Mouse (Mus musculus) stomach, embryonic 16.5 days (tissue): Measurements from ENCODE around the gene Kcnh7. TPM values are rescaled to one million over a fixed set of nuclear protein-coding genes. Genes with fewer than 3 reads are reported as not detected.

ENCODE experiments used
- ATAC-seq: fragments of 200-750 bp; cut with Nextera tagmentation; 2 replicates; pipeline ENCODE4 v1.8.0; 2017; ENCODE audit warnings: moderate number of reproducible peaks, moderate TSS enrichment; ENCODE audit not compliant: insufficient read depth, low FRiP score
- H3K27ac ChIP-seq: fragments of 300-500 bp; sonication (generic); 2 replicates; pipeline ENCODE4 v1.5.1; 2014; ENCODE audit warnings: low read length
- H3K27me3 ChIP-seq: fragments of 300-500 bp; sonication (generic); 2 replicates; pipeline ENCODE4 v1.6.1; 2014; ENCODE audit warnings: low read length, control low read depth, mixed read lengths; ENCODE audit not compliant: control insufficient read depth, insufficient read depth
- H3K36me3 ChIP-seq: fragments of 300-500 bp; sonication (generic); 2 replicates; pipeline ENCODE4 v1.6.1; 2014; ENCODE audit warnings: low read length; ENCODE audit not compliant: control insufficient read depth, insufficient read depth
- H3K4me1 ChIP-seq: fragments of 300-500 bp; sonication (generic); 2 replicates; pipeline ENCODE4 v1.6.1; 2014; ENCODE audit warnings: low read length, control low read depth, mixed read lengths; ENCODE audit not compliant: control insufficient read depth, insufficient read depth
- H3K4me2 ChIP-seq: fragments of 300-500 bp; sonication (generic); 2 replicates; pipeline ENCODE4 v1.6.1; 2014; ENCODE audit warnings: low read depth, low read length, mixed read lengths
- H3K4me3 ChIP-seq: fragments of 300-500 bp; sonication (generic); replicated peaks from 2 replicates; pipeline ENCODE4 v1.5.1; 2014; ENCODE audit warnings: mild to moderate bottlenecking, low read length
- H3K9ac ChIP-seq: fragments of 300-500 bp; sonication (generic); 2 replicates; pipeline ENCODE4 v1.6.1; 2014; ENCODE audit warnings: low read length
- H3K9me3 ChIP-seq: fragments of 300-500 bp; sonication (generic); replicated peaks from 2 replicates; pipeline ENCODE4 v1.6.1; 2016; ENCODE audit warnings: low read length, control low read depth; ENCODE audit not compliant: control insufficient read depth
- WGBS: fragments of 180-500 bp; shearing (Covaris S2); extraction: QIAGEN DNeasy Blood & Tissue Kit; methylation state at CpG from one replicate; pipeline ENCODE4 v1.1.7; 2014; 5-methylcytosine and 5-hydroxymethylcytosine counted together
- polyA plus RNA-seq: library from polyadenylated mRNA; unstranded; fragments of >200 nt; fragmentation: Nextera tagmentation; extraction: Ambion mirVana; gene quantifications from 2 replicates; pipeline ENCODE4 v1.2.1, GENCODE M21; 2015

The Kcnh7 gene
- polyA plus RNA-seq = 0.28 and 0.37 TPM in 2 replicates

DNA sequence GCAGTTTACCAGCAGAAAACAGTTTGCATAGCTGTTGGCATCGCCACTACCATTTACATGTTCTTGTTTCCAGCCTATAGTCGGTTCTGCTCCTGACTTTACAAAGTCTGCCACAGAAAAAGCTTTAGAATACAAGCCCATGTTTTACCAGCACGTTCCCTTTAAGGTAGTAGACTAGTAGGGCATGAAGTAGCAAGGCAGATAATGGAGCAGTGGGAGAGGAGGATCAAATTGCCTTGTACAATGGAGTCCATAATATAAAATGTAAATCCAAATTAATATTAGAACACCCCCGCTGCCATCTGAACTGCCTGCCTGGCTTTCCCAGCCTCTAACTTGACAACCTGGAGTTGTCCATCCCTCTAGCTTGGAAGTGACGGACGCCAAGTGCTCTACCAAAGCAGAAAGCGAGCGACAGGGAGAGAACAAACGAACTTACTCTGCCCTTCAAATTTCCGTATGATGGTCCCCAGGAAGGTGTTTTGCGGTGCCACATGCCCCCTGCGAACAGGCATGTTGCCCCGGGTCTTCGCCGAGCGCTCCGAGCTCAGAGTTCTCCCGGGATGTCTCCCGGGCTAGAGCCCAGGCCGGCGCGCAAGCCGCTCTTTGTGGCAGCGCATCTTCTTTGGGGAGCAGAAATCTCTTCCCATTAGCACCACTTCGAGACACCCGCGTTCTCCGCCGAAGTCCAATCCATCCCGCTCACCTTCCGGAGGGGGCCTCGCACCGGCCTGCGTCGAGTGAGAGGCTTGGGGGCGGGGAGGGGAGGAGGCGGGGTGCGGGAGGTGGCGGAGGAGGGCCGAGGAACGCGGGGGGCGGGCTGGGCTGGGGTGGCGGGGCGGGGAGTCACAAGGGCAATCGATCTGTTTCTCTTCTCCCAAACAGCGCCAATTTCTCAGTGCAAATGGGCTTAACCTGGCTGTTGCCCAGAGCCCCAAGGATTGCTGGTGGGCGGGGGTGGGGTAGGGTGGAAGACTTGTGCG is at the start of gene Kcnh7:
Kcnh7 (minus strand) TSS at position 725 of the 983 bp plus-strand sequence.
- WGBS = 2% methylated on average over 46 of the region's 49 CpGs
- H3K4me1 ChIP-seq = peaks cover 2% of the 10 kb centered on the region; the same call in 1 of the 2 replicates
- H3K36me3 ChIP-seq = no peaks in the 10 kb centered on the region
- no peak within 1 kb of the TSS for H3K27ac ChIP-seq
- peak within 1 kb of the TSS; percentile 76 for H3K4me2 ChIP-seq
- peak within 1 kb of the TSS; percentile 46 for H3K4me3 ChIP-seq
- H3K9ac ChIP-seq = no peak within 1 kb of the TSS; the same call in 1 of the 2 replicates
- ATAC-seq = peak; percentile 13; the same call in 1 of the 2 replicates
- H3K27me3 ChIP-seq = peaks cover 8% of the 10 kb centered on the region; the same call in 1 of the 2 replicates
- no peaks in the 10 kb centered on the region for H3K9me3 ChIP-seq

DNA sequence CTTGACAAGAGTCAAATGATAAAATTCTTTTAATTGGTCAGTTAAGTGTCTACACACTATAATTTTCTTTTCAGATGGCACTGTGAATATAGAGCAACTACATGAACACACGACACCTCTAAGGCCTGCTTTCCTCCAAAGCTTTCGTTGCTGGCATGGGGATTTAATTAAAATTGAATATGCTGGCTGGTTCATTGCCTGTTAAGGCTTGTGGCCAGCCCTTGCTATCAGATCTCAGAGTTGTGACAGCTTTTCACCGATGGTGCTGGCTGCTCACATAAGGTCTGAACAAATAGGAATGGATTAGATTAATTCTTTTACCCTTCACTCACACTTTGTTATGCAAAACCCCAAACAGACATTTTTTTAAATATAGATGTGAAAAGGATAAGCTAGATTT is 23.3 kb upstream of the Kcnh7 start:
- Histone ChIP-seq H3K4me3 (no peak overlapping the region), H3K9me3 (no peaks in the 10 kb centered on the region), H3K27me3 (no peaks in the 10 kb centered on the region), H3K27ac (no peak overlapping the region), H3K4me1 (no peaks in the 10 kb centered on the region), H3K9ac (no peak overlapping the region), H3K4me2 (no peak overlapping the region), H3K36me3 (no peaks in the 10 kb centered on the region)
- 68% methylated on average over 3 of the region's 3 CpGs for WGBS
- no peak for ATAC-seq

DNA sequence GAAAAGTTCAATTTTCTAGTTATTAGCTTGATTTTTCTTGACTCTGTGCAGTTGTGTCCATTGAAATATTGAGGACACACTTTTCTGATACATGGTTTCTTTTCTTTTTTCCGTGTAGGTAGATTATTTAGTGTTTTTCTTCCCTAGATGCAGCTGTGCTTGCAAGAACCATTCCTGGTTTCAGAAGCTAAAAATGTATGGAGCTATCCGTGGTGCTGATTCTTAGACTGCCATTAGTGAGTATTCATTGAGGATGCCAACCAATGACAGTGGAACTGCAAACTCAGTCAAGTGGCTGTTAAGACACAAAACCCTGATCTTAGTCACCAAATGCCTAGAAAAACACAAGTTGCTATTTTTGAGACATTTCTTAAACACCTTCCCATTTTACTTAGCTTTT is 1.9 kb upstream of the Kcnh7 start:
- Histone ChIP-seq H3K9me3 (no peaks in the 10 kb centered on the region), H3K4me2 (no peak overlapping the region), H3K9ac (no peak overlapping the region), H3K27me3 (peaks cover 8% of the 10 kb centered on the region; the same call in 1 of the 2 replicates), H3K27ac (no peak overlapping the region), H3K4me1 (peaks cover 2% of the 10 kb centered on the region; the same call in 1 of the 2 replicates), H3K4me3 (no peak overlapping the region), H3K36me3 (no peaks in the 10 kb centered on the region)
- WGBS = 1% methylated on average over 2 of the region's 2 CpGs
- ATAC-seq = no peak

DNA sequence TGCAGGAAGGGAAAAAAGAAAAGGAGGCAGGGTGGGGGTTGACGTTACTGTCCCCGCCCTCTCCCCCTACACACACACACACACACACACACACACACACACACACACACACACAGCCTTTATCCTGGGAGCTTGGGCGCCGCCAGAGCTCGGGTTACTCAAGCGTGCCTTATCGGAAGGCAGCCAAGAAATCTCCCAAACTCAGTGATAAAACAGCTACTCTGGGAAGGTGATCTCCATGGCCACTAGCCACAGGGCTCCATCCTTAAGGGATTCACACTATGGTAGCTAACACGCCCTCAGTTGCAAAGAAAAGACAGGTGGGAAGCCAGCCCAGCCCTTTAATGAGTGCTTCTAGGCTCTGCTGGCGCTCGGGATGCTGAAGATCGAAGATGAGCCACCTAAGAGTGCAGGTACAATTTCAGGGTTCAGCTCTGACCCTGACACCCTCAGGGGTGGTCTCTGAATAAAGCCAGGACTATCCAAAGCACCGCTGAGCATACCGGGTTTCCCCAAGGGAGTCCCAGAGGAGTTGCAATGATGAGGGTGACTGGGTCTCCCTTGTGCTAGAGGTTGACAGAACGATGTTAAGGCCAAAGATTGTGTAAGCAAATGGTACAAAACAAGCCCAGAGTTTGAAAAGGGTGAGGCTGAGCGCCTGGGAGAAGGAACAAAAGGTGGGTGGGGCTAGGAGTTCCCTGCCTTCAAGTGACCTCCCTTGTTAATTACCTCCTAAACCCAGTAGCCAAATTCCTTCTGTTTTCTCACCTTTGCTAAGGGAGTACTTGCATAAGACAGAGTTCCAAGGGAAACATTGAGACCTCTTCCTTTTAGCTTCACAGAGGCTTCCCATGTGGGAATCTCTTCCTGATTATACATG is 704 bp upstream of the Kcnh7 start:
- Histone ChIP-seq H3K27ac (no peak overlapping the region), H3K4me3 (peak overlapping the region; percentile 46), H3K9me3 (no peaks in the 10 kb centered on the region), H3K4me1 (peaks cover 2% of the 10 kb centered on the region; the same call in 1 of the 2 replicates), H3K4me2 (peak overlapping the region; percentile 76), H3K27me3 (peaks cover 8% of the 10 kb centered on the region; the same call in 1 of the 2 replicates), H3K9ac (no peak overlapping the region), H3K36me3 (no peaks in the 10 kb centered on the region)
- 2% methylated on average over 13 of the region's 15 CpGs for WGBS
- peak; percentile 33 for ATAC-seq

DNA sequence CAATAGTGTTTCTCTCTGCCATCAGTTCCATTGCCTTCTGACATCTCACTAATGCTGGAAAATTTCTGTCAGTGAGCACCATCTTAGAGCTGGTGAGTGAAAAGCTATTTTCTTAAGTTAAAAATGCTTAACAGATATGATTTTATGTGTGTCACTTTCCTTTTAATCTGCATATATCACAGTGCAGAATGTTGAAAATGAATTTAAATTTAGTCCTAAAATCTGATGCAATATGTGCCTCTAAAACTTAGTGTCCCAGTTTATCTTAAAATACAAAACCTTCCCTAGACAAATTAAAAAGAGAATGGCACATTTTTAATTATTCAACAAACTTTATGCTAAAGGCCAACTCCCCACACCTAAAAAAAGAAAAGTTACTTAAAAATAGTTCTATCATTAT is 30.4 kb downstream of the Kcnh7 start:
- ATAC-seq = no peak
- H3K4me3 ChIP-seq = no peak overlapping the region
- no peak overlapping the region for H3K27ac ChIP-seq
- H3K9me3 ChIP-seq = no peaks in the 10 kb centered on the region
- H3K27me3 ChIP-seq = no peaks in the 10 kb centered on the region
- H3K9ac ChIP-seq = no peak overlapping the region
- no peaks in the 10 kb centered on the region for H3K36me3 ChIP-seq
- no peaks in the 10 kb centered on the region for H3K4me1 ChIP-seq
- no peak overlapping the region for H3K4me2 ChIP-seq

DNA sequence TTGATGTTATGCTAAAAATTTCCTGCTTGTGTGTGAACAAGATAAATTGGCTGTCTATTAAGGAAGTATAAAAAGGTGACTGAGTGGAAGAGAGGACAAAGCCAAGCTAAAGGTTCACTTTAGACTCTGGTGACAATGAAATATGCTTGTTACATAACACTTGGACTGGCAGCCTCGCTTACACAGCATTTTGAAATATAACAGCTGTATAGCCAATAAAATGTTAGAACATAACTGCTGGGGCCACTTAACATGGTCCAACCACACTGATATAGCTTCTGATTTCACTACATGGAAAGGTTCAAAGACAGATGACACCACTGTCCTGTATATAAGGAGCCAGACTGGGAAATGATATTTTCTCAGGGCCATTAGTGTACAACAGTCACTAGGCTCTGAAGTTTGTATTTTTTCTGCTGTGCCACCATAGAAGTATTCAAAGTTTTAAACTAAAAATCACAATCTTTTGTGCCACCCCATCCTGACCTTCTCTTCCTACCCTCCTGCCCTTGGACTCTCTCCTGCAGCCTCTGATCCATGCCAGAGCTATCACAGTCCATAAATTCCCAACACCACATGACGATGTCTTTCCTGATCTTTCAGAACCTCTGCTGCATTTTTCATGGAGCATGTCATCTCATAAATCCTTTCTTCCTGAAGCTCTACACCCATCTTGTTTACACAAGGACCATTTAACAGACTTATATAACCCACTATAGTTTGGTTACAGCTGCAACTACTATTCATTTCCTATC is 56.1 kb downstream of the Kcnh7 start:
- Histone ChIP-seq H3K4me1 (no peaks in the 10 kb centered on the region), H3K9me3 (no peaks in the 10 kb centered on the region), H3K27ac (no peak overlapping the region), H3K27me3 (no peaks in the 10 kb centered on the region), H3K4me3 (no peak overlapping the region), H3K4me2 (no peak overlapping the region), H3K36me3 (no peaks in the 10 kb centered on the region), H3K9ac (no peak overlapping the region)
- 45% methylated on average over 2 of the region's 2 CpGs for WGBS
- no peak for ATAC-seq

DNA sequence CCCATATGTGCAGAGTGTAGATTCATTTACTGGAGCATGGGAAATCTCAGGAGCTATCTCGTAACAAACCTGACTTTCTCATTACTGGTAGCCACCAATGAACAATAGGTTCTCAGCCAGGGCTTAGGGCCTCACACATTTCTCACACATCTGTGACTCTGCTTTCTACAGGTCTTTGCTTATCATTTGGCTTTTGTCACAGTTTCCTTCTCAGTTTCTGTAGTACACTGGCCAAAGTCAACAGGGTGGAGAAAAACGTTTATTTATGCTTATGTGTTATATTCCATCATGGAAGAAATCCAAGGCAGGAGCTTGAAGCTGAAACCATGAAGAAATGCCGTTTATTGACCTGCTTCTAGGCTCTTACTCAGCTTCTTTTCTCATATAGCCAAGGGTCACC is 63.8 kb downstream of the Kcnh7 start:
- ATAC-seq = no peak
- Histone ChIP-seq H3K9ac (no peak overlapping the region), H3K4me1 (no peaks in the 10 kb centered on the region), H3K36me3 (no peaks in the 10 kb centered on the region), H3K27ac (no peak overlapping the region), H3K4me2 (no peak overlapping the region), H3K9me3 (no peaks in the 10 kb centered on the region), H3K4me3 (no peak overlapping the region), H3K27me3 (no peaks in the 10 kb centered on the region)
- WGBS = 69% methylated on average over 3 of the region's 3 CpGs

DNA sequence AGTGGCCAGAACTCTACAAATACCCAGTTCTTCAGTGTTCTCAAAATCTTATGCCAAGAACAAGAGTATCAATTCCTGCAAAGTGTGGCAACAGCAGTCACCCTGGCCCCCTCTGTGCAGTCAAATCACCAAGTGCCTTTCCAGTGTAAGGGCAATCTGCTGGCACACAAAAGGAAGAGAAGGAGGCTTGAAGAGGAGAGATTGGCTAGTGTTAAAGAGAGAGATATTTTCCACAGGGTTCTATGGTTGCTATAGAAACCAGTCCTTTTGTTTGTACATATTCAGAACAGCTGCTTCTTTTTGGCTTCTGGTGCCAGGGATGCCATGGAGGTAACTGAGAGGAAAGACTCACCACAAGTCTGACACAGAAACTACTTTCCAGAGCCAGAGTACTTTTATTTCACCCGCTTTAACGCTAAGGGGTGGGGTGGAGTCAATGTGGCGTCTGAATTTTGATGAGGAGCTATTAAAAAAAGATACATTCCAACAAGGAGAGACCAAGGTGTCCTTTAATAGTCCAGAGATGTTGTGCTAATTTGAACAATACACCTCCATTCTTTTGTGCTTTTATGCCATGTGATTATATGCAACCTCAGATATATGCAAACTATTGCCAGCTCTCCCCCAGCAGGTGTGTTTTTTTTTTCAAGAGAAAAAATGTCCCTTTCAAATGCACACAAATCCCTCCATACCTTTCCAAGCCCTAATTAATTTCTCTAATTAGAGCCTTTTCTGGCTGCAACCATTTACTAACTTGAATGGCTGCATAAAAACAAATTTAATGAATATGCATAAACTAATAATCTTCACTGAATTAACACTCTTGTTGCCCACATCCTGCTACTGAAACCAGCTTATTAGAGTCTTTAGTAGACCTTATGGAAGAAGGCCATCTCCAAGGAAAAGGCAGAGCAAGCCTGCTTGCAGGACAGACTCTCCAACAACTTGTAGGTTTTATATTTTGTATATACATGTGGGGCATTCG is 66.6 kb downstream of the Kcnh7 start:
- H3K27me3 ChIP-seq = no peaks in the 10 kb centered on the region
- H3K9me3 ChIP-seq = no peaks in the 10 kb centered on the region
- no peaks in the 10 kb centered on the region for H3K4me1 ChIP-seq
- H3K36me3 ChIP-seq = no peaks in the 10 kb centered on the region
- H3K9ac ChIP-seq = no peak overlapping the region
- WGBS = 73% methylated on average over 4 of the region's 4 CpGs
- H3K4me2 ChIP-seq = no peak overlapping the region
- H3K4me3 ChIP-seq = no peak overlapping the region
- no peak overlapping the region for H3K27ac ChIP-seq
- no peak for ATAC-seq
